Comparison of ENCODE assay signal across 9 mouse cellular contexts in the genomic region with DNA sequence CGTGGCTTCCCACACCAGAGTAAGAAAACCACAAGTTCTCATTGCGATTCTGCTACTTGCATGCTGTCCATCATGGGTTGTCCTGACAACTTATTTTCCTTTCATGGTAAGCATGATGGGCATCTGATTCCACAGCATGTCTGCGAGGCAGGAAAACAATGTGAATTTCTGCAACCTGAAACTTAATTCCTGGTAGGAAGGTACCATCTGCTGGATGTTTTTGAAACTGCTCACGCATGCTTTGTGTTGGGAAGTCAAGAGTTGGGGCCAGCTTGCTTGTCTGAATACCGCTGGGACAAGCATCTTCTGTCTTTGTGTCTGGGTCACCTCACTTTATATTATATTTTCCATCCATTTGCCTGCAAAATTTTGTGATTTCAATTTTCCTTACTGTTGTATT.
DNase-seq lines count a peak whose midpoint lies in the region; TF ChIP-seq lines count a peak whose summit lies in the region.
"Had no signal": no experiment of that assay in that cellular context is flagged by ENCODE, and none has a peak within 500 bp of the region (broad histone marks: within the 10 kb centered on the region; RNA-seq: fewer than 3 reads in every experiment).

No protein-coding gene starts in this region.

- no peaks in the 10 kb centered on the region for H3K4me1 ChIP-seq in cortical plate, adult 2 months (ENCODE audit: control insufficient read depth, insufficient read depth, low read length)
- H3K4me1 ChIP-seq: neural tube, embryonic 12.5 days had no signal

- H3K4me3 ChIP-seq in cortical plate, adult 2 months (ENCODE audit: insufficient read depth, low read length) = no peak overlapping the region
- H3K4me3 ChIP-seq: neural tube, embryonic 12.5 days had no signal

- TF ChIP-seq CTCF in cortical plate, adult 2 months (IDR thresholded peaks at IDR 0.05; ENCODE audit: extremely low read depth, insufficient read depth, low read length) = peak; percentile 67

- TF ChIP-seq POLR2A in cortical plate, adult 2 months (IDR thresholded peaks at IDR 0.05; ENCODE audit: extremely low read depth, insufficient read depth, low read length) = no peak

- peak; percentile 41 to 44 for DNase-seq in cerebellum, postnatal 14 days
- no peak for DNase-seq in cerebellum, adult 9-11 months
- peak; percentile 32 for DNase-seq in layer of hippocampus, adult 9-10 months (ENCODE audit: low spot score)
- no peak for DNase-seq in layer of hippocampus, adult 11-12 months (ENCODE audit: low spot score)
- peak; percentile 23 for DNase-seq in retina, adult 2 months (ENCODE audit: low read depth, low spot score)
- no peak for DNase-seq in thymus, postnatal 36 days
- no peak for DNase-seq in lung, adult 18-20 months

- H3K27ac ChIP-seq in cortical plate, adult 2 months (ENCODE audit: insufficient read depth, low read length) = no peak overlapping the region
- H3K27ac ChIP-seq: neural tube, embryonic 12.5 days had no signal

Comparison
In these comparisons a context has a peak if more than half of its experiments do, and no peak if none do; other contexts are left out.
1. DNase-seq: peak in cerebellum, postnatal 14 days (2 of 2), layer of hippocampus, adult 9-10 months (single experiment) and retina, adult 2 months (single experiment); none in cerebellum, adult 9-11 months (single experiment), layer of hippocampus, adult 11-12 months (single experiment), thymus, postnatal 36 days (0 of 2) and lung, adult 18-20 months (0 of 2).